Mouse (Mus musculus) layer of hippocampus, postnatal 14 days (tissue): Measurements from ENCODE around the gene Gm44596. TPM values are rescaled to one million over a fixed set of nuclear protein-coding genes. Genes with fewer than 3 reads are reported as not detected.

ENCODE experiments used
- total RNA-seq, 2 experiments: library from RNA; stranded (reverse); gene quantifications; 2 replicates each; pipeline ENCODE4 v1.2.3; 2021

The Gm44596 gene
- total RNA-seq, 2 experiments from 2014 or later: not detected

Other genes with a start within 250 kb of the Gm44596 start
- 10 to 100 TPM; 62.9 to 72.9 TPM for gene Tspan9, start 231.9 kb upstream of the Gm44596 start, total RNA-seq
- under 1 TPM; 0.62 to 0.98 TPM for gene Tead4, start 74.7 kb upstream of the Gm44596 start, total RNA-seq
- 10 to 100 TPM; 21.7 to 23.3 TPM for gene Tulp3, start 19.7 kb upstream of the Gm44596 start, total RNA-seq
- gene Rhno1, start 12.6 kb upstream of the Gm44596 start, total RNA-seq: 10 to 100 TPM; 18.9 to 19.6 TPM
- 1 to 10 TPM; 3.8 to 4.1 TPM for gene Foxm1, start 12.5 kb upstream of the Gm44596 start, total RNA-seq
- gene Tex52, start within 50 bp of the Gm44596 start, total RNA-seq: under 1 TPM; 0.67 to 0.74 TPM
- 10 to 100 TPM in 1 of 2 experiments, 1 to 10 TPM in 1; 8.4 to 10.7 TPM for gene Nrip2, start 23.8 kb downstream of the Gm44596 start, total RNA-seq
- gene Itfg2, start 49.4 kb downstream of the Gm44596 start, total RNA-seq: 10 to 100 TPM; 18.5 to 29.9 TPM
- gene Fkbp4, start 63.2 kb downstream of the Gm44596 start, total RNA-seq: 100 to 1,000 TPM in 1 of 2 experiments, 10 to 100 TPM in 1; 90.5 to 105 TPM
- not detected for gene Pzp, start 151.2 kb downstream of the Gm44596 start, total RNA-seq
- 10 to 100 TPM in 1 of 2 experiments, 1 to 10 TPM in 1; 6.1 to 10.0 TPM for gene A2ml1, start 206.1 kb downstream of the Gm44596 start, total RNA-seq
- gene Klrb1a, start 248.0 kb downstream of the Gm44596 start, total RNA-seq: not detected